Mouse (Mus musculus) liver, postnatal 0 days (tissue): ENCODE measurements at regions not wholly inside any gene's neighbourhood (a gene's known extent, or its start where the extent isn't known, plus 50 kb on each side); places are given as distances from the start of the nearest gene placed in this dataset.

Experiments
- ATAC-seq: fragments of 200-750 bp; cut with Nextera tagmentation; 2 replicates; pipeline ENCODE4 v1.8.0; 2017; ENCODE audit warnings: mild to moderate bottlenecking, moderate library complexity
- DNase-seq: peaks from one replicate; pipeline ENCODE4 v3.0.0-alpha.2; 2016
- H3K27ac ChIP-seq: fragments of 300-500 bp; sonication (generic); 2 replicates; pipeline ENCODE4 v1.5.1; 2014; ENCODE audit warnings: antibody characterized with exemption, moderate library complexity, mild to moderate bottlenecking, low read depth
- H3K27me3 ChIP-seq: fragments of 300-500 bp; sonication (generic); 2 replicates; pipeline ENCODE4 v1.6.1; 2014; ENCODE audit warnings: low read length, control low read depth, mixed read lengths; ENCODE audit not compliant: insufficient read depth
- H3K36me3 ChIP-seq: fragments of 300-500 bp; sonication (generic); replicated peaks from 2 replicates; pipeline ENCODE4 v1.6.1; 2014; ENCODE audit warnings: mild to moderate bottlenecking, control low read depth, low read length, moderate library complexity, mixed read lengths; ENCODE audit not compliant: insufficient read depth
- H3K4me1 ChIP-seq: fragments of 300-500 bp; sonication (generic); 2 replicates; pipeline ENCODE4 v1.6.1; 2014; ENCODE audit warnings: antibody characterized with exemption, mild to moderate bottlenecking, control low read depth; ENCODE audit not compliant: insufficient read depth
- H3K4me2 ChIP-seq: fragments of 300-500 bp; sonication (generic); 2 replicates; pipeline ENCODE4 v1.6.1; 2014; ENCODE audit warnings: low read depth, mild to moderate bottlenecking, low read length, moderate library complexity, mixed read lengths
- H3K4me3 ChIP-seq: fragments of 300-500 bp; sonication (generic); 2 replicates; pipeline ENCODE4 v1.5.1; 2014; ENCODE audit warnings: low read depth, low read length
- H3K9ac ChIP-seq: fragments of 300-500 bp; sonication (generic); replicated peaks from 2 replicates; pipeline ENCODE4 v1.6.1; 2014; ENCODE audit warnings: mild to moderate bottlenecking, moderate library complexity
- H3K9me3 ChIP-seq: fragments of 300-500 bp; sonication (generic); 2 replicates; pipeline ENCODE4 v1.6.1; 2016; ENCODE audit warnings: mild to moderate bottlenecking, control low read depth, low read length, mixed read lengths
- CTCF ChIP-seq: sonication (generic); IDR thresholded peaks from 2 replicates; pipeline ENCODE4 v1.5.1; 2016; ENCODE audit warnings: antibody characterized with exemption, low read depth
- EP300 ChIP-seq: IDR thresholded peaks from 2 replicates; pipeline ENCODE4 v1.6.1; 2016; ENCODE audit warnings: antibody characterized with exemption, low read depth, mild to moderate bottlenecking
- WGBS: fragments of 180-500 bp; shearing (Covaris S2); extraction: QIAGEN DNeasy Blood & Tissue Kit; methylation state at CpG from one replicate; pipeline ENCODE4 v1.1.7; 2014; ENCODE audit not compliant: insufficient replicate concordance; 5-methylcytosine and 5-hydroxymethylcytosine counted together

GRCm38 (mm10) chr11:7282188-7282587, 68.5 kb upstream of the Igfbp3 start:
- no peak overlapping the region for H3K4me3 ChIP-seq
- no peaks in the 10 kb centered on the region for H3K36me3 ChIP-seq
- TF ChIP-seq CTCF, result no peak
- no peak for TF ChIP-seq EP300
- no peaks in the 10 kb centered on the region for H3K9me3 ChIP-seq
- H3K27ac ChIP-seq, result no peak overlapping the region
- no peak for DNase-seq
- 73% methylated on average over 2 of the region's 2 CpGs for WGBS
- H3K9ac ChIP-seq, result no peak overlapping the region
- no peaks in the 10 kb centered on the region for H3K27me3 ChIP-seq
- ATAC-seq, result no peak
- no peak overlapping the region for H3K4me2 ChIP-seq
- H3K4me1 ChIP-seq, result no peaks in the 10 kb centered on the region

DNA sequence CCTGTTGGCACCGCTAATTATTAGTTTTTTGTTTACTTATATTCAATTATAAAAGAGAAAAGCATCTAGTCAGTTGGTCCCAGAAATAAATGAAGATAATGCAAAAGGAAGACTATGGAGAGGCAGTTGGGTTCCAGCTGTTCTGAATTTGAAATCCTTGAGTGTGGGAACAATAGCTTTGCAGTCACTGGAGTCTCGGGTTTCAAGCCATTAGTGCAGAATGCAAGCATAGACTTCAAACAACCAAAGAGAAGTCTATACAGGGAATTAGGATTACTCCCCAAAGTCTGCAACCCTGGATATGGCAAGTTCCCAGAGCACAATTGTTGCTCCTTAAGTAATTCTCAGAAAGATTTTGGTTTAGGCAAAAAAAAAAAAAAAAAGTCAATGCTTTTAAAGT, 67.9 kb upstream of the Igfbp3 start:
- no peaks in the 10 kb centered on the region for H3K36me3 ChIP-seq
- H3K9ac ChIP-seq, result no peak overlapping the region
- 48% methylated on average over 2 of the region's 2 CpGs for WGBS
- H3K4me1 ChIP-seq, result no peaks in the 10 kb centered on the region
- H3K4me2 ChIP-seq, result no peak overlapping the region
- DNase-seq, result no peak
- no peaks in the 10 kb centered on the region for H3K27me3 ChIP-seq
- H3K9me3 ChIP-seq, result no peaks in the 10 kb centered on the region
- no peak overlapping the region for H3K4me3 ChIP-seq
- TF ChIP-seq EP300 (no peak), CTCF (no peak)
- no peak for ATAC-seq
- H3K27ac ChIP-seq, result no peak overlapping the region

DNA sequence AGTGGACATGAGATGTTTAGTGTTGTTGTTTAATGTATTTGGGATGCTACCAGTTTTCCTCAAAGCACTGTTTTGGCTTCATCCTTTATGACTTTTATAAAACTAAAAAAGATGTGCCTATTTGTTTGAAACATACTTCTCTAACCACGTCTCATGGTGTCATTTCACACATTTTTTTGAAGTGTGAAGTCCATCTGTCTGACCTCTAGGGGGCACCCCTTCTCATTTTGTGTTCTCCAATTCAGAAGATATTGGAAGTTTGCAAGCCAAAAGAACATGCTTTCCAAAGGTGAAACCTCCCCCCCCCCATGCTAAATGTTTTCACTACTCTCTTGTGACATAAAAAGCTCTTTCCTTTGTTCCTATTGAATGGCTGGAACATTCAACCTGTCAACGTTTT, 66.2 kb upstream of the Igfbp3 start:
- 49% methylated on average over 2 of the region's 2 CpGs for WGBS
- Histone ChIP-seq H3K4me3 (no peak overlapping the region), H3K4me2 (no peak overlapping the region), H3K27me3 (no peaks in the 10 kb centered on the region), H3K27ac (no peak overlapping the region), H3K36me3 (no peaks in the 10 kb centered on the region), H3K9ac (no peak overlapping the region), H3K4me1 (no peaks in the 10 kb centered on the region), H3K9me3 (no peaks in the 10 kb centered on the region)
- DNase-seq, result no peak
- no peak for ATAC-seq
- TF ChIP-seq EP300 (no peak), CTCF (no peak)

DNA sequence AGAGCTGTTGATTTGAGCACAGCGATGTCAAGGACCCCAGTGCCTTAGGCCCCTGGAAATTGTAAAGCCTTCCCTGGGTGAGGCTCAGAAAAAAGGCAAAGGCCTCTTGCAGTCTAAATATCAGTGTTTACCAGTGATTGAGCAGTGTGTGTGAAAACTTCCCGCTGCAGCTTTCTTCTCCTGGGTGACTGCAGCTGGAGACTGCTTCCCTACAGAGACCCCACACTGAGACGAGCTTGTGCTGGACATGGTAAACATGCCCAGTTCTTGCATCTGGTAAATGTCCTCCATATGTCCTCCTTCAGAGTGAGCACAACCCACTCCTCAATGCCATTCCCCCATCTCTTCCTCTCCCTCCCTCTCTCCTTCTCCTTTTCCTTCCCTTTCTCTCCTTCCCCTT, 58.8 kb upstream of the Igfbp3 start:
- H3K4me1 ChIP-seq, result no peaks in the 10 kb centered on the region
- no peak overlapping the region for H3K4me2 ChIP-seq
- WGBS, result 48% methylated on average over 3 of the region's 3 CpGs
- no peak overlapping the region for H3K9ac ChIP-seq
- H3K27me3 ChIP-seq, result no peaks in the 10 kb centered on the region
- ATAC-seq (no peak), DNase-seq (no peak)
- H3K27ac ChIP-seq, result no peak overlapping the region
- no peaks in the 10 kb centered on the region for H3K36me3 ChIP-seq
- no peak overlapping the region for H3K4me3 ChIP-seq
- TF ChIP-seq EP300 (no peak), CTCF (no peak)
- H3K9me3 ChIP-seq, result no peaks in the 10 kb centered on the region

DNA sequence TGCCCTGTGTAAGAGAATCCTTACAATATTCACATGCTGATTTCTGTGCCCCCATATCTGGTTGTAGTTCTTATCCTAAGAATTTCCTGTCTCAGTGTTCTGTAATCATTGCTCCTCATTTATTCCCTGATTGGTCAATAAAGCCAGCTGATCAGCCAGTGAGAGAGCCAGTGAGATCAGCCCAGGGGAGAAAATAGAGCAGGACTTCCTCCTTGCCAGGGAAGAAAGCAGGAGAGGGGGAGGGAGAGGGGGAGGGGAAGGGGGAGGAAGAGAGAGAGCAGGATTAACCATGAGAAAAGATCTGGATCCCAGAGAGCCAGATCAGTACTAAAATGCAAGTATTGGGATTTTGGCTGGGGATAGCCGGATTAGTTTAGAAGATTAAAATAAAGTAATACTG, 57.2 kb upstream of the Igfbp3 start:
- H3K4me2 ChIP-seq, result no peak overlapping the region
- H3K9ac ChIP-seq, result no peak overlapping the region
- H3K36me3 ChIP-seq, result no peaks in the 10 kb centered on the region
- no peak overlapping the region for H3K27ac ChIP-seq
- no peaks in the 10 kb centered on the region for H3K4me1 ChIP-seq
- H3K4me3 ChIP-seq, result no peak overlapping the region
- no peak for DNase-seq
- 64% methylated on average over 1 of the region's 1 CpGs for WGBS
- no peaks in the 10 kb centered on the region for H3K27me3 ChIP-seq
- no peaks in the 10 kb centered on the region for H3K9me3 ChIP-seq
- ATAC-seq, result no peak
- TF ChIP-seq EP300 (no peak), CTCF (no peak)

GRCm38 (mm10) chr11:7263971-7264370, 50.2 kb upstream of the Igfbp3 start:
- Histone ChIP-seq H3K9ac (no peak overlapping the region), H3K4me3 (no peak overlapping the region), H3K4me2 (no peak overlapping the region), H3K27me3 (no peaks in the 10 kb centered on the region), H3K27ac (no peak overlapping the region), H3K4me1 (no peaks in the 10 kb centered on the region), H3K36me3 (no peaks in the 10 kb centered on the region), H3K9me3 (no peaks in the 10 kb centered on the region)
- no peak for TF ChIP-seq EP300
- TF ChIP-seq CTCF, result no peak
- 65% methylated on average over 4 of the region's 4 CpGs for whole genome bisulfite sequencing
- ATAC-seq, result no peak
- no peak for DNase-seq
